Mouse (Mus musculus) cerebellum, adult 2 months (tissue): ENCODE results near the gene Ldb3. TPM values are rescaled to one million over a fixed set of nuclear protein-coding genes. Genes with fewer than 3 reads are reported as not detected.

ENCODE experiments used
- DNase-seq, 2 experiments: peaks; one replicate each; pipeline ENCODE4 v3.0.0; 2021
- H3K27ac ChIP-seq: fragments of 200-500 bp; 2 replicates; pipeline ENCODE4 v1.5.1; 2012; ENCODE audit warnings: low read length, control low read depth, inconsistent platforms; ENCODE audit not compliant: insufficient read depth
- H3K27me3 ChIP-seq: fragments of 200-500 bp; 2 replicates; pipeline ENCODE4 v1.6.1; 2012; ENCODE audit warnings: inconsistent platforms, mild to moderate bottlenecking, low read length, moderate library complexity; ENCODE audit not compliant: control insufficient read depth, insufficient read depth
- H3K4me1 ChIP-seq: fragments of 200-500 bp; 2 replicates; pipeline ENCODE4 v1.6.1; 2011; ENCODE audit warnings: low read length; ENCODE audit not compliant: control insufficient read depth, insufficient read depth
- H3K4me3 ChIP-seq: fragments of 200-500 bp; replicated peaks from 2 replicates; pipeline ENCODE3; 2011; ENCODE audit warnings: mild to moderate bottlenecking, low read depth, low read length, control low read depth; ENCODE audit not compliant: insufficient read depth
- CTCF ChIP-seq: fragments of 200-500 bp; IDR thresholded peaks from 2 replicates; pipeline ENCODE4 v1.5.1; 2011; ENCODE audit warnings: low read depth, mild to moderate bottlenecking, control low read depth, low read length, moderate library complexity, borderline replicate concordance; ENCODE audit not compliant: insufficient read depth
- POLR2A ChIP-seq: fragments of 200-500 bp; IDR thresholded peaks from 2 replicates; pipeline ENCODE4 v1.6.1; 2011; ENCODE audit warnings: low read length, control low read depth, borderline replicate concordance; ENCODE audit not compliant: insufficient read depth
- WGBS: fragments of 180-500 bp; shearing (Covaris S2); methylation state at CpG from one replicate; pipeline ENCODE4 v1.1.7; 2018; 5-methylcytosine and 5-hydroxymethylcytosine counted together
- polyA plus RNA-seq: library from polyadenylated mRNA; depleted of rRNA; stranded (reverse); fragments of >200 nt; gene quantifications from 2 replicates; pipeline ENCODE4 v1.2.3, GENCODE M21; 2012

Gene Ldb3
- polyA plus RNA-seq, 1 experiment, result 7.0 TPM

DNA sequence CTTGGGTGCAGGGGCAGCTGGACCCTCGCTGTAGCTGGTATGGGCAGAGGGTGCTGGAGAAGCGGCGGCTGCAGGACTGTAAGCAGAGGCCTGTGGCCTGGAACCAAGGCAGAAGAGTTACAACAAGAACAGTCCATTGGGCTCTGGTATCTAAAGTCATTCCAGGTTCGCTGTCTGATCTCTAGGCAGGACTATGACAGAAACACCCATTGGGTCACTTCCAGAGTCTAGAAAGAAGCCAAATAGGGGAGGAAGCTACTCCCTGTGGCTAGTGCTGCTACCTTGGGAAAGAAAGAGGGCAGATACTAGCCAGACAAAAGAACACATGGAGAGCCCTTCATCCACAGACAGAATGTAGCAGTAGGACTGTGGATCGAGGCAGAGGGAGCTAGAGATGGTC, 36.3 kb downstream of the Ldb3 start:
- DNase-seq, result no peak
- TF ChIP-seq POLR2A (no peak), CTCF (no peak)
- Histone ChIP-seq H3K4me1 (no peaks in the 10 kb centered on the region; the same call in 1 of the 2 replicates), H3K27ac (no peak overlapping the region), H3K27me3 (no peaks in the 10 kb centered on the region), H3K4me3 (no peak overlapping the region)
- 89% methylated on average over 5 of the region's 5 CpGs for WGBS

- Histone ChIP-seq H3K27me3 (no peaks in the 10 kb centered on the region), H3K27ac (peak overlapping the region; percentile 88), H3K4me1 (no peaks in the 10 kb centered on the region; the same call in 1 of the 2 replicates), H3K4me3 (peak overlapping the region; percentile 79)
- peak; percentile 87 to 90 for DNase-seq
- TF ChIP-seq POLR2A (no peak), CTCF (peak; percentile 67)
- 1% methylated on average over 55 of the region's 55 CpGs for WGBS
Observed at GRCm38 (mm10) chr14:34549004-34549671, 39.3 kb downstream of the Ldb3 start.

GRCm38 (mm10) chr14:34548391-34549001, 40.0 kb downstream of the Ldb3 start:
- H3K4me3 ChIP-seq, result peak overlapping the region; percentile 79
- peak overlapping the region; percentile 88 for H3K27ac ChIP-seq
- TF ChIP-seq CTCF (no peak), POLR2A (peak; percentile 50; the same call in 1 of the 2 replicates)
- no peaks in the 10 kb centered on the region; the same call in 1 of the 2 replicates for H3K4me1 ChIP-seq
- no peaks in the 10 kb centered on the region for H3K27me3 ChIP-seq
- under 1% methylated on average over 27 of the region's 27 CpGs for WGBS
- peak; percentile 60 to 74 for DNase-seq

DNA sequence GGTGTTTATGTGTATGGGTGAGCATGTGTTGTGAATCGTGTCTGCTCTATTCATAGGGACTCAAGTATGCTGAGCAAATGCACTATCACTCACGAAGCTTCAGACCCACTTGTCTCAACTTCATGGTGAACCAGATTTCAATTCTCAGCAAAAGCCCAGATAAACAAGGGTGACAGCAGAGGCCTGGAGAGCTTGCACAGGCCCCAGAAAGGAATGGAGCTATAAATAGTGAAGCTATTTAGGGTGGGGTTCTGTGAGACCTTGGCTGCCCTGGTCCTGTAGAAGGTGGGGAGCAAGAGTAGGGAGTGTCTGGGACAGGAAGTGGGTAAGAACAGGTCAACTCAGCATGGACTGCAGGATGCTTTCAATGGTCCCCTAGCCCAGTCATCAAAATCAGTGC, 43.9 kb downstream of the Ldb3 start:
- no peaks in the 10 kb centered on the region for H3K27me3 ChIP-seq
- TF ChIP-seq POLR2A (no peak), CTCF (no peak)
- H3K27ac ChIP-seq, result no peak overlapping the region
- 86% methylated on average over 2 of the region's 2 CpGs for WGBS
- H3K4me3 ChIP-seq, result no peak overlapping the region
- DNase-seq, result no peak
- H3K4me1 ChIP-seq, result no peaks in the 10 kb centered on the region

DNA sequence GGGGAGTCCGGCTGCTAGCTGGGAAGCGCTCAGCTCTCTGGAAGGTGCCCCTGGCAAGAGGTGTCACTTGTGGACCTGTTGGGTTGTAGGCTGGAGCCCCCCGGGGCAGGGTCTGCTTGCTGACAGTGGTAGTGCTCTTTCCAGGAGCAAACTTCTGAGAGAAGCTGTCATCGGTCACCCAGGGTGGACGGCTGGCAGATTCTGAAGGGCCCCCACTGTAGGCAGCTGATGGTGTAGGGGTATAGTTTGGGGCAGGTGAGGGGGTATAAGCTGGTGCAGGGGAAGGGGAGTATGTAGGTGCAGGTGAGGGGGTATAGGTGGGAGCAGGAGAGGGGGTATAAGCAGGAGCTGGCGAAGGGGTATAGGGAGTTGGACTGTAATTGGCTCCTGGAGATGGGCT, 44.5 kb downstream of the Ldb3 start:
- Histone ChIP-seq H3K4me3 (no peak overlapping the region), H3K4me1 (no peaks in the 10 kb centered on the region), H3K27me3 (no peaks in the 10 kb centered on the region), H3K27ac (no peak overlapping the region)
- TF ChIP-seq CTCF (no peak), POLR2A (no peak)
- 83% methylated on average over 6 of the region's 6 CpGs for WGBS
- no peak for DNase-seq

DNA sequence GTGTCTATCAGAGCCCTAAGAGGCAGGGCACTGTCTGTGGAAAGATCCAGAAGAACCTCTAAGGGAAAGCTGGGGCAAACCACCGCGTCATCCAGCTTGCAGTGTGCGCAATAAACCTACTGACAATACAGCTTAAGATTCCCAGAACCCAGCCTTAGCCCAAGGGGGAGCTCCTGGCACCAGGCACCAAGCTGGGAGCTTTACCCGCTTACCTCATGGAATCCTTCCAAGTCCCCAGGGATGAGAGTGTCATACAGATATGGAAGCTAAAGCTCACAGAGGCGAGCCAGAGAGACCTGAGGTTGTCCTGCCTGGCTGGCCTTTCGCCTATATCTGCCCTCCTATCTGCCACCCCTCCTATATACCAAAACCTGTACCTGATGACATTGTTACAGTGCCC, 44.9 kb downstream of the Ldb3 start:
- Histone ChIP-seq H3K27ac (no peak overlapping the region), H3K4me1 (no peaks in the 10 kb centered on the region), H3K27me3 (no peaks in the 10 kb centered on the region), H3K4me3 (no peak overlapping the region)
- TF ChIP-seq CTCF, result no peak
- no peak for TF ChIP-seq POLR2A
- DNase-seq, result no peak
- 73% methylated on average over 6 of the region's 6 CpGs for WGBS

- Histone ChIP-seq H3K4me1 (no peaks in the 10 kb centered on the region), H3K27ac (no peak overlapping the region), H3K27me3 (no peaks in the 10 kb centered on the region), H3K4me3 (no peak overlapping the region)
- WGBS, result 32% methylated on average over 5 of the region's 5 CpGs
- DNase-seq, result no peak
- no peak for TF ChIP-seq CTCF
- no peak for TF ChIP-seq POLR2A
Observed at GRCm38 (mm10) chr14:34541896-34542295, 46.6 kb downstream of the Ldb3 start.

DNA sequence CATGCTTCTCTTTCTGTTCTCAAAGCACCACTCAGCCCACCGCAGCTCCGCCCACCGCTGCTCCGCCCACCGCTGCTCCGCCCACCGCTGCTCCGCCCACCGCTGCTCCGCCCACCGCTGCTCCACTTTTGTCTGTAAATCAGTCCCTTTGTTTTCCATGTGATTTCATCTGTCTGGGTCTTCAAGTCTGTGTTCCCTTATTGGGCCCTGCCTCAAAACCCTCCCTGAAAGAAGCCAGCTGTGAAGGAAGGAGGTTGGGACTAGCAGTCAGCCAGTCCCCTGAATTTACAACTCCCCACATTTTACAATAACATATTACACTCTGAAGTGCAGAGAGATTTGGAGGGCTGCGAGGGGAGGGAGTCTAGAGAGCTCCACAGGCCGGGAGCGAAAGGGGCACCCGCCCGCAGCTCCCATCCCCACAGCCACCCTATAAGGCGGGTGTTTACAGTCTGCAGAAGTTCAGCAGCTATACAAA, 47.8 kb downstream of the Ldb3 start:
- Histone ChIP-seq H3K4me1 (no peaks in the 10 kb centered on the region), H3K4me3 (no peak overlapping the region), H3K27me3 (no peaks in the 10 kb centered on the region), H3K27ac (no peak overlapping the region)
- 49% methylated on average over 17 of the region's 17 CpGs for WGBS
- no peak for DNase-seq
- no peak for TF ChIP-seq POLR2A
- no peak for TF ChIP-seq CTCF
